Mouse (Mus musculus): ENCODE measurements around the gene Acad10. TPM values are rescaled to one million over a fixed set of nuclear protein-coding genes. Genes with fewer than 3 reads are reported as not detected.
"Not testable (repeated sequence)": the region's sequence is repeated elsewhere in the genome, so short reads cannot be mapped to it uniquely, and the experiment has no call there.

Acad10 gene
- polyA plus RNA-seq, 1 experiment from 2014 or later = 3.2 TPM

- peaks cover 38% of the 10 kb centered on the region for H3K36me3 ChIP-seq (ENCODE audit: control insufficient read depth, insufficient read depth, low read length)
- no peak overlapping the region for H3K4me3 ChIP-seq (ENCODE audit: low read length)
- peaks cover 9% of the 10 kb centered on the region for H3K4me1 ChIP-seq (ENCODE audit: control insufficient read depth, insufficient read depth, low read length)
- no peak overlapping the region for H3K4me2 ChIP-seq (replicated peaks; ENCODE audit: low read depth, low read length)
- no peak for ATAC-seq (ENCODE audit: low FRiP score, low TSS enrichment)
- H3K9ac ChIP-seq (ENCODE audit: low read depth, low read length) = no peak overlapping the region
- WGBS = 89% methylated on average over 6 of the region's 6 CpGs
- no peaks in the 10 kb centered on the region for H3K27me3 ChIP-seq (ENCODE audit: control insufficient read depth, insufficient read depth, low read length)
- no peak overlapping the region for H3K27ac ChIP-seq (ENCODE audit: low read depth, low read length)
- H3K9me3 ChIP-seq (ENCODE audit: control insufficient read depth, low read length) = no peaks in the 10 kb centered on the region
These were observed 3.8 kb upstream of the Acad10 start for GRCm38 (mm10) chr5:121664078-121664477.

GRCm38 (mm10) chr5:121663456-121663855, 3.1 kb upstream of the Acad10 start:
- Histone ChIP-seq H3K4me2 (replicated peaks; ENCODE audit: low read depth, low read length) (no peak overlapping the region), H3K9ac (ENCODE audit: low read depth, low read length) (no peak overlapping the region), H3K27me3 (ENCODE audit: control insufficient read depth, insufficient read depth, low read length) (no peaks in the 10 kb centered on the region), H3K4me1 (ENCODE audit: control insufficient read depth, insufficient read depth, low read length) (peaks cover 9% of the 10 kb centered on the region), H3K9me3 (ENCODE audit: control insufficient read depth, low read length) (no peaks in the 10 kb centered on the region), H3K4me3 (ENCODE audit: low read length) (no peak overlapping the region), H3K36me3 (ENCODE audit: control insufficient read depth, insufficient read depth, low read length) (peaks cover 38% of the 10 kb centered on the region), H3K27ac (ENCODE audit: low read depth, low read length) (no peak overlapping the region)
- no peak for ATAC-seq (ENCODE audit: low FRiP score, low TSS enrichment)
- WGBS = 87% methylated on average over 8 of the region's 8 CpGs

- peak overlapping the region; percentile 73 for H3K4me2 ChIP-seq (replicated peaks; ENCODE audit: low read depth, low read length)
- peaks cover 9% of the 10 kb centered on the region for H3K4me1 ChIP-seq (ENCODE audit: control insufficient read depth, insufficient read depth, low read length)
- 75% methylated on average over 5 of the region's 5 CpGs for whole genome bisulfite sequencing
- no peaks in the 10 kb centered on the region for H3K27me3 ChIP-seq (ENCODE audit: control insufficient read depth, insufficient read depth, low read length)
- ATAC-seq (ENCODE audit: low FRiP score, low TSS enrichment) = no peak
- H3K27ac ChIP-seq (ENCODE audit: low read depth, low read length) = no peak overlapping the region
- peak overlapping the region; percentile 97 for H3K4me3 ChIP-seq (ENCODE audit: low read length)
- no peaks in the 10 kb centered on the region for H3K9me3 ChIP-seq (ENCODE audit: control insufficient read depth, low read length)
- peaks cover 31% of the 10 kb centered on the region for H3K36me3 ChIP-seq (ENCODE audit: control insufficient read depth, insufficient read depth, low read length)
- peak overlapping the region; percentile 91; the same call in 1 of the 2 replicates for H3K9ac ChIP-seq (ENCODE audit: low read depth, low read length)
These were observed 1.2 kb upstream of the Acad10 start for GRCm38 (mm10) chr5:121661494-121661893.

- Histone ChIP-seq H3K9ac (ENCODE audit: low read depth, low read length) (peak overlapping the region; percentile 91), H3K9me3 (ENCODE audit: control insufficient read depth, low read length) (no peaks in the 10 kb centered on the region), H3K27ac (ENCODE audit: low read depth, low read length) (peak overlapping the region; percentile 82), H3K4me3 (ENCODE audit: low read length) (peak overlapping the region; percentile 97), H3K4me2 (replicated peaks; ENCODE audit: low read depth, low read length) (peak overlapping the region; percentile 73), H3K36me3 (ENCODE audit: control insufficient read depth, insufficient read depth, low read length) (peaks cover 27% of the 10 kb centered on the region), H3K27me3 (ENCODE audit: control insufficient read depth, insufficient read depth, low read length) (no peaks in the 10 kb centered on the region), H3K4me1 (ENCODE audit: control insufficient read depth, insufficient read depth, low read length) (peaks cover 9% of the 10 kb centered on the region)
- ATAC-seq (ENCODE audit: low FRiP score, low TSS enrichment) = peak; percentile 59
- under 1% methylated on average over 26 of the region's 26 CpGs for WGBS
These were observed 562 bp upstream of the Acad10 start for GRCm38 (mm10) chr5:121660897-121661254.

- H3K4me1 ChIP-seq (ENCODE audit: control insufficient read depth, insufficient read depth, low read length); H3K36me3 ChIP-seq (ENCODE audit: control insufficient read depth, insufficient read depth, low read length); H3K27ac ChIP-seq (ENCODE audit: low read depth, low read length); H3K4me2 ChIP-seq (replicated peaks; ENCODE audit: low read depth, low read length); H3K9ac ChIP-seq (ENCODE audit: low read depth, low read length); H3K4me3 ChIP-seq (ENCODE audit: low read length); H3K9me3 ChIP-seq (ENCODE audit: control insufficient read depth, low read length); H3K27me3 ChIP-seq (ENCODE audit: control insufficient read depth, insufficient read depth, low read length); ATAC-seq (ENCODE audit: low FRiP score, low TSS enrichment): not testable (repeated sequence)
- WGBS = 91% methylated on average over 6 of the region's 6 CpGs
These were observed 2.7 kb downstream of the Acad10 start for GRCm38 (mm10) chr5:121657656-121658055.

- not testable (repeated sequence) for H3K36me3 ChIP-seq (ENCODE audit: control insufficient read depth, insufficient read depth, low read length); H3K9ac ChIP-seq (ENCODE audit: low read depth, low read length); H3K27ac ChIP-seq (ENCODE audit: low read depth, low read length); ATAC-seq (ENCODE audit: low FRiP score, low TSS enrichment); H3K27me3 ChIP-seq (ENCODE audit: control insufficient read depth, insufficient read depth, low read length); H3K4me3 ChIP-seq (ENCODE audit: low read length); H3K4me1 ChIP-seq (ENCODE audit: control insufficient read depth, insufficient read depth, low read length); H3K4me2 ChIP-seq (replicated peaks; ENCODE audit: low read depth, low read length); H3K9me3 ChIP-seq (ENCODE audit: control insufficient read depth, low read length)
- WGBS = 65% methylated on average over 6 of the region's 6 CpGs
These were observed 3.4 kb downstream of the Acad10 start for GRCm38 (mm10) chr5:121656866-121657265.

GRCm38 (mm10) chr5:121654526-121654925, 5.8 kb downstream of the Acad10 start:
- Histone ChIP-seq H3K27me3 (ENCODE audit: control insufficient read depth, insufficient read depth, low read length) (no peaks in the 10 kb centered on the region), H3K36me3 (ENCODE audit: control insufficient read depth, insufficient read depth, low read length) (no peaks in the 10 kb centered on the region), H3K4me2 (replicated peaks; ENCODE audit: low read depth, low read length) (no peak overlapping the region), H3K27ac (ENCODE audit: low read depth, low read length) (no peak overlapping the region), H3K4me1 (ENCODE audit: control insufficient read depth, insufficient read depth, low read length) (no peaks in the 10 kb centered on the region), H3K9ac (ENCODE audit: low read depth, low read length) (no peak overlapping the region), H3K4me3 (ENCODE audit: low read length) (no peak overlapping the region), H3K9me3 (ENCODE audit: control insufficient read depth, low read length) (no peaks in the 10 kb centered on the region)
- no peak for ATAC-seq (ENCODE audit: low FRiP score, low TSS enrichment)
- WGBS = 87% methylated on average over 4 of the region's 4 CpGs

- no peak for ATAC-seq (ENCODE audit: low FRiP score, low TSS enrichment)
These were observed 11.2 kb downstream of the Acad10 start for GRCm38 (mm10) chr5:121649134-121649533.

GRCm38 (mm10) chr5:121639601-121640000, 20.7 kb downstream of the Acad10 start:
- Histone ChIP-seq H3K27me3 (ENCODE audit: control insufficient read depth, insufficient read depth, low read length) (no peaks in the 10 kb centered on the region), H3K36me3 (ENCODE audit: control insufficient read depth, insufficient read depth, low read length) (no peaks in the 10 kb centered on the region), H3K27ac (ENCODE audit: low read depth, low read length) (no peak overlapping the region), H3K4me3 (ENCODE audit: low read length) (no peak overlapping the region), H3K9ac (ENCODE audit: low read depth, low read length) (no peak overlapping the region), H3K4me2 (replicated peaks; ENCODE audit: low read depth, low read length) (no peak overlapping the region), H3K4me1 (ENCODE audit: control insufficient read depth, insufficient read depth, low read length) (no peaks in the 10 kb centered on the region), H3K9me3 (ENCODE audit: control insufficient read depth, low read length) (no peaks in the 10 kb centered on the region)
- WGBS = 92% methylated on average over 9 of the region's 9 CpGs
- ATAC-seq (ENCODE audit: low FRiP score, low TSS enrichment) = no peak

More at GRCm38 (mm10) chr5:121649134-121649533, 11.2 kb downstream of the Acad10 start:
- 24% methylated on average over 7 of the region's 7 CpGs for WGBS
- H3K4me2 ChIP-seq (replicated peaks; ENCODE audit: low read depth, low read length) = no peak overlapping the region
- H3K9ac ChIP-seq (ENCODE audit: low read depth, low read length) = no peak overlapping the region
- no peaks in the 10 kb centered on the region for H3K4me1 ChIP-seq (ENCODE audit: control insufficient read depth, insufficient read depth, low read length)
- no peaks in the 10 kb centered on the region for H3K36me3 ChIP-seq (ENCODE audit: control insufficient read depth, insufficient read depth, low read length)
- H3K4me3 ChIP-seq (ENCODE audit: low read length) = no peak overlapping the region
- no peaks in the 10 kb centered on the region for H3K9me3 ChIP-seq (ENCODE audit: control insufficient read depth, low read length)
- no peaks in the 10 kb centered on the region for H3K27me3 ChIP-seq (ENCODE audit: control insufficient read depth, insufficient read depth, low read length)
- H3K27ac ChIP-seq (ENCODE audit: low read depth, low read length) = no peak overlapping the region

All from kidney, embryonic 14.5 days (tissue).